Mouse (Mus musculus): ENCODE measurements around the gene Gm28510. TPM values are rescaled to one million over a fixed set of nuclear protein-coding genes. Genes with fewer than 3 reads are reported as not detected.
"Not testable (repeated sequence)": the region's sequence is repeated elsewhere in the genome, so short reads cannot be mapped to it uniquely, and the experiment has no call there.

Gm28510 gene
- polyA plus RNA-seq (2017; shearing (Covaris generic)): not detected

DNA sequence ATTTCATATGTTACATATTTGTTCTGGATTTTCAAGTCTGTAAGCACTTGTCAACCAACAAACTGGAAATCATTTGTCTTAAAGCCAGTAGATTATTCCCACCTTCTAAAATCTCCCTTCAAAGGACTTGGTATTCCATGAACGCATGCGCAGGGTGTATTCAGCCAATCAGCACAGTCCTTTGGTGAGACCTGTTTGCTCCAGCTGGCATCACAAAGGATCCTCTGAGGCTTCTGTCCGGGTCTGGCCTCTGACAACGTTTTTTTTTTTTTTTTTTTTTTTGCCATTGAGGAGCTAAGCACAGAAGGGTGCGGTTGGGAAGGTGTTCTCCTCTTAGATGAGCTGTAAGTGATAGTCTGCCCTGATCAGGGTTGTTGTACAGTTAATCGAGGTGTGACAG is at the start of gene Gm28510:
Gene Gm28510 (plus strand): TSS at position 301 of the 400 bp plus-strand sequence.
- not testable (repeated sequence) for ATAC-seq

Other genes starting within 250 kb of the Gm28510 start
- not detected for gene Gm20834, start 88.1 kb upstream of the Gm28510 start, polyA plus RNA-seq (2017; shearing (Covaris generic))
- not detected for gene Gm20737, start 123.3 kb downstream of the Gm28510 start, polyA plus RNA-seq (2017; shearing (Covaris generic))
- gene Gm21775, start 140.7 kb downstream of the Gm28510 start, polyA plus RNA-seq (2017; shearing (Covaris generic)): not detected
- gene Gm21900, start 203.6 kb downstream of the Gm28510 start, polyA plus RNA-seq (2017; shearing (Covaris generic)): not detected